Mouse (Mus musculus): ENCODE measurements around the gene Senp5.
"Not testable (repeated sequence)": the region's sequence is repeated elsewhere in the genome, so short reads cannot be mapped to it uniquely, and the experiment has no call there.

Senp5 gene

GRCm38 (mm10) chr16:32002509-32003477 lies at the start of gene Senp5:
Senp5 (minus strand) TSS chr16:32003287.
- DNase-seq: peak; percentile 92

GRCm38 (mm10) chr16:32042367-32042766 lies 39.3 kb upstream of the Senp5 start:
- DNase-seq: no peak

DNA sequence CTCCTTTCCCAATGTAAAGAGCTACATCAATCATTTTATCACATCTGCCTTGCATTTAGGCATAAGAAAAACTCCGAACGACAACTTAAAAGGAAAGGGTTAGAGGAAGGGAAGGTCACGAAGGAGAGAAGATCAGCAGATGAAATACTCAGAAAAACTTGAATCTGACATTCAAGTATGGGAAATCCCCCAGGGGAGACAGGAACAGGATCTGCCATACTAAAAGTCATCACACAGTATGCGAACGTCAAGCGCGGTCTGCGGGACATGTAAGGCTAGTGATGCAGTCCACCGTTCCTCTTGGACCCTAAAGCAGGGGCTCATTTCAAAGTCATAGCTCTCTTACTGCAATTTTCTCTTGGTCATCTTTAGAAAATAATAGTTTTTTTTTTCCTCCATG lies 16.6 kb upstream of the Senp5 start:
- DNase-seq: no peak

- no peak for DNase-seq
These were observed 7.2 kb upstream of the Senp5 start for GRCm38 (mm10) chr16:32010330-32010729.

DNA sequence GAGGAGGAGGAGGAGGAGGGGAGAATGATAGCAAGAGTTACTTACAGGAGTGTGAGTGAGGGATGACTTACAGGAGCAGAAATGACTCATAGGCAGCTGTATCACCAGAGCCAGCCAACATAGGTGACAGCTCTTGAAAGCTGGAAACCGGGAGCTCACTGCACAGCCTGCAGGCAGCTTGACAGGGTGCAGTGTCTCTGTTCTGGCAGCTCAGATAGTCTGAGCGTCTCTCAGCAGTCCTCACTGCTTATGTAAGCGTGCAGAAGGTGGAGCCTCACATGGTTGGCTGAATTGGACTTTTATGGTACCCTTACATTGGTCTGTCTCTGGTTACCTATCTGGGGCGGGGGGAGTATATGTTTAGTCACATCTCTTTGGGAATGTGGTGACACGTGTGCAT lies 6.8 kb upstream of the Senp5 start:
- no peak for DNase-seq

GRCm38 (mm10) chr16:32008529-32009293 lies 5.6 kb upstream of the Senp5 start:
- no peak for DNase-seq

DNA sequence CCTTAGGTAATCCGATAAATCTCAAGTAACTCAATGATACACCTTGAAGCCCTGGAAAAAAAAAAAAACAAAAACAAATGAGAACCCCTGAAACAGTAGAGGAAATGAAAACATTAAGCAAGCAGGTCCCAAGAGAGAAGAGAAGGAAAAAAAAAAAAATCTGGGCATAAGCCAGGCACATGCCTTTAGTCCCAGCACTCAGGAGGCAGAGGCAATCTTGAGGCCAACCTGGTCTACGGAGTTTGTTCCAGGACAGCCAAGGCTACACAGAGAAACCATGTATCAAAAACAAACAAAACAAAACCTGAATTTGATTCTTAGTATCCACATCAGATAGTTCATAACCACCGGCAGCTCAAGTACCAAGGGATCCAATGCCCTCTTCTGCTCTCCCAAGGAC lies 1.6 kb upstream of the Senp5 start:
- DNase-seq: no peak

GRCm38 (mm10) chr16:31996371-31996770 lies 6.7 kb downstream of the Senp5 start:
- DNase-seq: no peak

- no peak for DNase-seq
These were observed 9.1 kb downstream of the Senp5 start for GRCm38 (mm10) chr16:31993946-31994345.

GRCm38 (mm10) chr16:31993195-31993594 lies 9.9 kb downstream of the Senp5 start:
- no peak for DNase-seq

GRCm38 (mm10) chr16:31992039-31992438 lies 11.0 kb downstream of the Senp5 start:
- no peak for DNase-seq

DNA sequence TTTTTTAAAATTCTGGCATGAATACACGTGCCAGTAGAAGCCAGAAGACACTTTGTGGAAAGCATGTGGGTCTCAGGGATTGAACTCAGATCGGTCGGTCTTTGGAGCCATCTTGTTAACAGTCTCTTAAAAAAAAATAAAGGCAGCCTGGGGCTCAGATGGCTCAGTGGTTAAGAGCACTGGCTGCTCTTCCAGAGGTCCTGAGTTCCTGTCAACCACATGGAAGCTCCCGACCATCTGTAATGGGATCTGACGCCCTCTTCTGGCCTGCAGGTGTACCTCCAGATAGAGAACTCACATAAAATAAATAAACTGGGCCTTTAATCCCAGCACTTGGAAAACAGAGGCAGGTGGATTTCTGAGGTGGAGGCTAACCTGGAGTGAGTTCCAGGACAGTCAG lies 22.1 kb downstream of the Senp5 start:
- DNase-seq: no peak

DNA sequence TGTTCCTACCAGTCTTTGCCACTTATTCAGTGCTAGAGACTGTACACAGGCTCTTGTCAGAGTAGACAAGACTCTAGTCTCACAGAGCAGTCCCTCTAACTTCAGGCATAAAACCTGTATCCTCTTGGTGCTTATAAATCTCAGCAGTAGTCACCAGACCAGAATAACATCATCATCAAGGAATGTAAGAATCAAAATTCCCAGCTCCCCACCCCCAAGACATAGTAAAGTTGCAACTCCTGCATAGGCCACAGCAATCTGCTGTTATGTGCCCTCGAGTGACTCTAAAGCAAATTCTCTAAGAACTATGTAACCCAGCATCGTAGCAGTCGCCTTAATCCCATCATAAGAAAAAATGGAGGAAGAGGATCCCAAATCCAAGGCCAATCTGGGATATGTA lies 23.6 kb downstream of the Senp5 start:
- DNase-seq: no peak

- no peak for DNase-seq
These were observed 27.8 kb downstream of the Senp5 start for GRCm38 (mm10) chr16:31975258-31975657.

DNA sequence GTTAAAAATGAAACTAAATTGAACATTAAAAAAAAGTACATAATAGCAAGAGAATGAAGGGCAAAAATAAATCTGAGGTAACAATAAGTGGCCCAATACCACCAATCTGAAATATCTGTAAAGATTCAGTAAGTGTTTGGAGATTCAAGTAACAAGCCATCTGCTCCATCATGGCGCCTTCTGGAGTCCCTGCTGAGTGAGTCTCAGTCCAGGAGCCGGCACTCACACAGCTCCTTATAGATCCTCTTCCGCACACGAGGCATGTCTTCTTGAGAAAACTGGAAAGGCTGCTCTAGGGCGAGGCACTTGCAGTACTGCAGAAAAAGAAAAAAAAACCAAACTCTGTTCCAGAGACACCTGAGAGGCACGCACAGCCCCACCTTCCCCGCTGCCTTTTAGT lies 39.9 kb downstream of the Senp5 start:
- no peak for DNase-seq

DNA sequence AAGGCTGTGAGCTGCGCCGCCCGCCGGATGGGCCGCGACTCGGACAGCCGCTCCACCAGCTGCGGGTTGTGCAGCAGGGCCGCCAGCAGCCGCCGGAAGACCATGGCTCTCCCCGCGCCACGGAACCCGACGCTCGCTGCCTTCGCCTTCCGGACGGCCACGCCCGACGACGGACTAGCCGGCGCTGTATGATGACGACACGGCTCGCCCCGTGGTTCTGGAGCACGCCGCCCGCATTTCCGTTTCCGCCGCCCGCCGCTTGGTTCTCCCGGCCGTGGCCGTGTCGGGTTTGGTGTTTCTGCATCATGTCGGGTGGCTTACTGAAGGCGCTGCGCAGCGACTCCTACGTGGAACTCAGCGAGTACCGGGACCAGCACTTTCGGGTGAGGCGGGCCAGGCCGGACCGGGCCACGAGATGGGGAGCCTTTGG lies 54.7 kb downstream of the Senp5 start, which contains the start of the genes 0610012G03Rik and Ncbp2:
0610012G03Rik (minus strand) TSS at position 150 of the 430 bp plus-strand sequence.
Ncbp2 (plus strand) TSS at position 169 of the 430 bp plus-strand sequence.
- peak; percentile 94 for DNase-seq

- DNase-seq: no peak
These were observed 55.2 kb downstream of the Senp5 start for GRCm38 (mm10) chr16:31947901-31948316.

- DNase-seq: no peak
These were observed 55.8 kb downstream of the Senp5 start for GRCm38 (mm10) chr16:31947333-31947732.

GRCm38 (mm10) chr16:31945986-31946385 lies 57.1 kb downstream of the Senp5 start:
- DNase-seq: not testable (repeated sequence)

DNA sequence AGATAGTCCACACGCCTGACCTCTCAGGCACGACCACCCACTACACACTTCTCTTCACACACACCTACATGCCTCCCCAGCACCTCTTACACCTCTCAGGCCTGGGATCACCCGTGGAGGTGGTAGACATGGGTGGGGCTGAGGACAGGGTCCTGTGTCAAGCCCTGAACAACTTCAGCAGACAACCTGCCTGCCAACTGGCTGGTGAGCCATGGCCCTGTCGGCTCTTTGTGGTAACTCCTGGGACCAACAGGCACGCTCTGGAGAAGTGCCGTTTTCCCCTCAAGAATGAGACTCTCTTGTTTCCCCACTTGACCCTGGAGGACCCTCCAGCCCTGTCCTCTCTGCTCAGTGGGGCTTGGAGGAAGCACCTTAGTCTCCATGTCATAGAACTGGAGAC lies 57.7 kb downstream of the Senp5 start:
- DNase-seq: no peak

DNA sequence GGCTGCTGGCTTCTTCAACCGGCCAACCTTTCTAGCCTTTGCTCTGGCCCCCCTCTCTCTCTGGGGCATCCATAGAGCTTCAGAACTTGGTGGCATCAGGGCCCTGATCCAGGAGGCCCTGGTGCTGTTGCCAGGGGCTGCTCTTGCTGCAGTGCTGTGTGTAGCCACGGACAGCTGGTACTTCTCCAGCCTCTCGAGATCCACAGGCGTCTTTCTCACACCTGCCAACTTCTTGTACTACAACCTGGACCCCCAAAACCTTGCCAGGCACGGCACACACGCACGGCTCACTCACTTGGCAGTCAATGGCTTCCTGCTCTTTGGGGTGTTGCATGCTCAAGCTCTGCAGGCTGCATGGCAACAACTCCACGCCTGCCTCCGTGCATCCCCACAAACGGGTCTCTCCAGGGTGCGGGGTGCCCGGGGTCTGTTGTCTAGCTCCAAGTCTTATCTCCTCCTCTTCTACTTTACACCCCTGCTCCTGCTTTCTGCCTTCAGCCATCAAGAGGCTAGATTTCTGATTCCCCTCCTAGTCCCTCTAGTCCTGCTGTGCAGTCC lies 58.3 kb downstream of the Senp5 start:
- DNase-seq: peak; percentile 52

GRCm38 (mm10) chr16:31943980-31944379 lies 59.1 kb downstream of the Senp5 start:
- peak; percentile 73 for DNase-seq

GRCm38 (mm10) chr16:31940586-31940985 lies 62.5 kb downstream of the Senp5 start:
- no peak for DNase-seq
